Mouse (Mus musculus) olfactory bulb, adult 2 months (tissue): Measurements from ENCODE around the gene Gcnt1. TPM values are rescaled to one million over a fixed set of nuclear protein-coding genes. Genes with fewer than 3 reads are reported as not detected.
A peak's percentile ranks its signal among the peaks of the same experiment; 100 is the strongest.

ENCODE experiments used
- H3K27ac ChIP-seq: fragments of 200-500 bp; 2 replicates; pipeline ENCODE4 v1.5.1; 2012; ENCODE audit warnings: low read depth, low read length; ENCODE audit not compliant: insufficient read depth
- H3K4me1 ChIP-seq: fragments of 200-500 bp; 2 replicates; pipeline ENCODE4 v1.6.1; 2012; ENCODE audit warnings: low read length; ENCODE audit not compliant: control insufficient read depth, insufficient read depth
- H3K4me3 ChIP-seq: fragments of 200-500 bp; 2 replicates; pipeline ENCODE4 v1.5.1; 2012; ENCODE audit warnings: mild to moderate bottlenecking, low read depth, low read length, moderate library complexity; ENCODE audit not compliant: insufficient read depth
- CTCF ChIP-seq: fragments of 200-500 bp; IDR thresholded peaks from 2 replicates; pipeline ENCODE4 v1.5.1; 2012; ENCODE audit warnings: low read depth, mild to moderate bottlenecking, low read length, moderate library complexity; ENCODE audit not compliant: insufficient read depth
- POLR2A ChIP-seq: fragments of 200-500 bp; IDR thresholded peaks from 2 replicates; pipeline ENCODE4 v1.6.1; 2012; ENCODE audit warnings: mild to moderate bottlenecking, low read depth, low read length, moderate library complexity; ENCODE audit not compliant: insufficient read depth
- WGBS: fragments of 180-500 bp; shearing (Covaris S2); methylation state at CpG from one replicate; pipeline ENCODE4 v1.1.7; 2018; 5-methylcytosine and 5-hydroxymethylcytosine counted together
- polyA plus RNA-seq: library from polyadenylated mRNA; stranded (reverse); fragments of >200 nt; gene quantifications from 2 replicates; pipeline ENCODE4 v1.2.4, GENCODE M21; 2012; ENCODE audit warnings: low replicate concordance; ENCODE audit not compliant: missing spikeins, insufficient read depth, insufficient read length

Gene Gcnt1
- polyA plus RNA-seq, 1 experiment = not detected

GRCm38 (mm10) chr19:17357391-17357790, 15.3 kb downstream of the Gcnt1 start:
- TF ChIP-seq POLR2A = no peak
- no peak for TF ChIP-seq CTCF
- H3K27ac ChIP-seq = no peak overlapping the region
- peaks cover 16% of the 10 kb centered on the region for H3K4me1 ChIP-seq
- WGBS = 76% methylated on average over 3 of the region's 3 CpGs
- no peak overlapping the region for H3K4me3 ChIP-seq

- TF ChIP-seq CTCF (no peak), POLR2A (no peak)
- H3K4me1 ChIP-seq = peaks cover 17% of the 10 kb centered on the region
- no peak overlapping the region for H3K27ac ChIP-seq
- 75% methylated on average over 6 of the region's 6 CpGs for WGBS
- no peak overlapping the region for H3K4me3 ChIP-seq
Measured at GRCm38 (mm10) chr19:17356932-17357331, 15.7 kb downstream of the Gcnt1 start.

GRCm38 (mm10) chr19:17355950-17356867, 16.4 kb downstream of the Gcnt1 start:
- 5% methylated on average over 50 of the region's 50 CpGs for WGBS
- TF ChIP-seq POLR2A (peak; percentile 44; the same call in 1 of the 2 replicates), CTCF (no peak)
- H3K27ac ChIP-seq = peak overlapping the region; percentile 88
- H3K4me3 ChIP-seq = peak overlapping the region; percentile 96
- peaks cover 19% of the 10 kb centered on the region for H3K4me1 ChIP-seq

GRCm38 (mm10) chr19:17355361-17355760, 17.3 kb downstream of the Gcnt1 start:
- TF ChIP-seq POLR2A = no peak
- WGBS = 35% methylated on average over 4 of the region's 4 CpGs
- Histone ChIP-seq H3K4me1 (peaks cover 19% of the 10 kb centered on the region), H3K4me3 (peak overlapping the region; percentile 96), H3K27ac (peak overlapping the region; percentile 88)

- TF ChIP-seq CTCF (no peak), POLR2A (no peak)
- WGBS = 45% methylated on average over 4 of the region's 4 CpGs
- H3K4me3 ChIP-seq = peak overlapping the region; percentile 24
- peak overlapping the region; percentile 88 for H3K27ac ChIP-seq
- H3K4me1 ChIP-seq = peaks cover 22% of the 10 kb centered on the region
Measured at GRCm38 (mm10) chr19:17354797-17355196, 17.8 kb downstream of the Gcnt1 start.

- no peak overlapping the region for H3K4me3 ChIP-seq
- TF ChIP-seq POLR2A (no peak), CTCF (no peak)
- WGBS = 62% methylated on average over 4 of the region's 4 CpGs
- H3K4me1 ChIP-seq = peaks cover 21% of the 10 kb centered on the region
- H3K27ac ChIP-seq = no peak overlapping the region
Measured at GRCm38 (mm10) chr19:17354362-17354761, 18.3 kb downstream of the Gcnt1 start.

GRCm38 (mm10) chr19:17353727-17354126, 18.9 kb downstream of the Gcnt1 start:
- peaks cover 18% of the 10 kb centered on the region for H3K4me1 ChIP-seq
- WGBS = 81% methylated on average over 8 of the region's 8 CpGs
- H3K27ac ChIP-seq = no peak overlapping the region
- TF ChIP-seq POLR2A = no peak
- no peak for TF ChIP-seq CTCF
- no peak overlapping the region for H3K4me3 ChIP-seq

GRCm38 (mm10) chr19:17347852-17348251, 24.8 kb downstream of the Gcnt1 start:
- no peak overlapping the region for H3K27ac ChIP-seq
- H3K4me1 ChIP-seq = peaks cover 9% of the 10 kb centered on the region
- 98% methylated on average over 2 of the region's 2 CpGs for WGBS
- no peak for TF ChIP-seq POLR2A
- no peak for TF ChIP-seq CTCF
- H3K4me3 ChIP-seq = no peak overlapping the region

- H3K27ac ChIP-seq = peak overlapping the region; percentile 85
- H3K4me3 ChIP-seq = no peak overlapping the region
- peaks cover 8% of the 10 kb centered on the region for H3K4me1 ChIP-seq
- WGBS = 98% methylated on average over 3 of the region's 3 CpGs
- TF ChIP-seq POLR2A (no peak), CTCF (no peak)
Measured at GRCm38 (mm10) chr19:17346716-17347474, 25.7 kb downstream of the Gcnt1 start.
